Mouse (Mus musculus): ENCODE results near the gene Trp73.
A peak's percentile ranks its signal among the peaks of the same experiment; 100 is the strongest.

Gene Trp73

GRCm38 (mm10) chr4:154141009-154141867, 1.2 kb upstream of the Trp73 start:
- no peak for DNase-seq

DNA sequence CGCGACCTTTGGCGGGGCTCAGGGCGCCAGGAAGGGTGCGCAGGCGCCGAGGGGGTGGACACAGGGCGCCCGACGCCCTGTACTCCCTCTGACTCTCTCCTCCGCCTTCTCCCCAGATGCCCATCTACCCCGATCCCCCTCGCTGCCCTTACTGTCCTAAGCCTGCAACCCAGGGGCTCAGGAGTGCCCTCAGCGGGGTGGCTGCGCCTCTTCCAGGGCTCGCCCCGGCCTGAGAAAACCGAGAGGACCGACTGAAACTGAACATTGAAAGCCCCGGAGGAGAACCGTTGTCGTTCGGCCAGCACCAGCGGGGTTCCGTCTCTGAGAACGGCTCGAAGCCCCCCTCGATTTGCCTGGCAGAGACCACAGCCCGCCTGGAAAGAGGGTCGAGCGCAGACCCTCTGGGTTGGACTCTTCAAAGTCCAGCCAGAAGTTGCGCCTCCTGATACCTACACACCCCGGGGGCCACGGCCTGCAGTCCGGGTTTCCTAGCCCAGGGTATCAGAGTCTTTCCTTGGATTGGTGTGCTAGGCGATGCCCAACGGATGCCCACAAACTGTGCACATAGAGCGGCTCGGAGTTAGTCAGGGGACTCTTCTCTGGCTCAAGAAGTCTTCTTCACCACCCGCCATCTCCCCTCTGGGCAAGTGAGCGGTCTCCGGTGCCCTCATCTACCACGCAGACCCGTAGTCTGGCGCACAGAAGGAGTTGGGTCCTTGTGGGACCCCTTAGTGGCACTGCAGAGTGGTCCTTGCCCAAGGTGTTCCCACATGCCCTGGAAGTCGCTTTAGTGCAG, 403 bp upstream of the Trp73 start:
- DNase-seq = no peak

DNA sequence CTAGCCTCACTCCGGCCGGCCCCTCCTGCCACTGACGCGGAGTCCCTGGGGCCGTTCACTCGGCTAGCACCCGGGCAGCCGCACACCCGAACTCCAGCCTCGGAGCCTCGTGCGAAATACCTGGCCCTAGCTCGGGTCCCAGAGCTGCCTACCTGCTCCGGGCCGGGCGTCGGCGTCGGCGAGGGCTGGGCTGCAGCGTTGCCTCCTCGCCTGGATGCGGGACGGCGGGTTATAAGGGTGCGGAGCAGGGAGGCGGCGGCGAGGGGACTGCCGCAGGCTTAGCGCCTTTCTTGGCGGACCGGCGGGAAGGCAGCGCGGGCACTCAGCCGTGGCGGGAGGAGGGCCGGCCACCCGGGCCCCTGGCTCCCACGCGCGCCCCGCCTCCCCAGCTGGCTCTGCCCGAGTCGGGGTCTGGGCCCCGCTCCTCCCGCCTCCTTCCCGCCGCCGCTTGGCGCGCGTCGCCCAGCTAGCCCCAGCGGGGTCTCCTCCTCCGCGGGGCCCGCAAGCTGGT, 282 bp downstream of the Trp73 start:
- no peak for DNase-seq

DNA sequence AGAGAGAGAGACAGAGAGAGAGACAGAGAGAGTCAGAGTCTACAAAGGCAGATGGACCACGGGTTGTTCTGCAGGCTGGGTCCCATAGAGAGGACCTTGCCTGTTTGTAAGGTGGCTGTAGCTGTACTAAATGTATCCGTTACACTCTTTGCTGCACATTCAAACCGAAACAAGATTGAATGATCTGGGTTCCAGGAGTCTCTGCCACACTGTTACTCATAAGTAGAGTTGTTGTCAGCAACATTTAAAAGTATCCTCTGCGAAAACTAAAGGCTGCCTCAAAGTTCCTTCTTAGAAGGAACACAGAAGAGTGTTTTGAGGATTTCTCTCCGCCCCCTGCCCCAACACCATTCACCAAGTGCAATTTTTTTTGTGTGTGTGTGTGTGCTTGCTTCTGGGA, 2.9 kb downstream of the Trp73 start:
- DNase-seq = no peak

GRCm38 (mm10) chr4:154134803-154135202, 5.2 kb downstream of the Trp73 start:
- DNase-seq = no peak

- no peak for DNase-seq
Observed at GRCm38 (mm10) chr4:154131894-154132293, 8.1 kb downstream of the Trp73 start.

GRCm38 (mm10) chr4:154129950-154130349, 10.1 kb downstream of the Trp73 start:
- DNase-seq = no peak

DNA sequence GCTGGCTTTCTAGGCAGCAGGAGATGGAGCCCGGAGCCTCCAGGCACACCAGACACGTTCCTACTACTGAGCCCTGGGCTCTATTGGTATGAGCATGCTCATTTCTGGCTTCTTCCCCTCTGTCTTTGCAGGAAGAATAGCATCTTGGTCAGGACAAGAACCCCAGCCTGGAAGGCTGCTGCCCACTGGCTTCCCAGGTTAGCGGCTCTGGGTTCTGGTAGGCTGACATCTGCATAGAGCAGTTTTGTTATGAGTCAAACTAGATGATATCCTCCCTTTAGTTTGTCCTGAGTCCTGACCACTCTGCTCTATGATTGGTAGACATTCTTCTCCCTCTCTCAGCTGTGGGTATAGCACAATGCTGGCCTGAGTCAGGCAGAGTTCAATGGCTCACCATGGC, 12.7 kb downstream of the Trp73 start:
- no peak for DNase-seq

- no peak for DNase-seq
Observed at GRCm38 (mm10) chr4:154125202-154125601, 14.8 kb downstream of the Trp73 start.

- no peak for DNase-seq
Observed at GRCm38 (mm10) chr4:154123553-154123952, 16.5 kb downstream of the Trp73 start.

- no peak for DNase-seq
Observed at GRCm38 (mm10) chr4:154122374-154122773, 17.6 kb downstream of the Trp73 start.

GRCm38 (mm10) chr4:154121800-154122199, 18.2 kb downstream of the Trp73 start:
- DNase-seq = no peak

DNA sequence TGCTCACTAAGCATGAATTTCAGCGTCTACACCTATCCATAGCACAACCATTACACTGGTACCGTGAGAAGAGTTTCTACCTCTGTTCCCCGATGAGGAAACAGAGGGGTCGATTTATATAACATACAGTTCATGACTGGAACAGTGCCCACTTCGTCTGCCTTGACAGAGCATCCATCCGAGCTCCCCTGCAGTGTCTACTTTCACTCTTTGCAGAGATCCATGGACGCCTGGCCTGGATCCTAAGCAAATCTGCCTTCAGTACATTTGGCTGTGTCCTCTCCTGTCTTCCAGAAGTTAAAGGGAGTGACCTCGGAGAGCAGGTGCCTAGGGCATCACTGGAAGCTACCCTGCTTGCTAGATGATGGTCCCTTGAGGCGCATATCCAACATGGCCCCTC, 20.8 kb downstream of the Trp73 start:
- no peak for DNase-seq

- DNase-seq = no peak
Observed at GRCm38 (mm10) chr4:154118782-154119181, 21.2 kb downstream of the Trp73 start.

DNA sequence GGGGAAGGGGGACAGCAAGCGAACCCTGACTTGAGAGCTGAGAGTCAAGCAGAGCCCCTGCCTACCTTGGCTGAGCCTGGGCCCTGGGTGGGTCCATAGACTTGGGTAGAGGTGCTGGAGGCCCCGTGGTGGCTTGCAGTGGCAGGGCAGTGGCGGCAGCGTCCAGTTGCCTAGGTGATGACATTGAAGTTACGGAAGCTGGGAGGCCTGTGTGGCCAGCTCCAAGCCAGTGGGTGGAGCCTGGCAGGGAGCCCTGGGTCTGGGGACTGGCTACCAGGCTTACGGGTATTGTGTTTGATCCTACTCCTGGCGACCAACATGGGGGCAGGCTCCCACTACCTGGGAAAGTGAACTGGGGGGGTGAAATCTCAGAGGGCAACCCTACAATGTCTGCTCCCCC, 23.6 kb downstream of the Trp73 start:
- no peak for DNase-seq

- no peak for DNase-seq
Observed at GRCm38 (mm10) chr4:154109850-154110243, 30.2 kb downstream of the Trp73 start.

DNA sequence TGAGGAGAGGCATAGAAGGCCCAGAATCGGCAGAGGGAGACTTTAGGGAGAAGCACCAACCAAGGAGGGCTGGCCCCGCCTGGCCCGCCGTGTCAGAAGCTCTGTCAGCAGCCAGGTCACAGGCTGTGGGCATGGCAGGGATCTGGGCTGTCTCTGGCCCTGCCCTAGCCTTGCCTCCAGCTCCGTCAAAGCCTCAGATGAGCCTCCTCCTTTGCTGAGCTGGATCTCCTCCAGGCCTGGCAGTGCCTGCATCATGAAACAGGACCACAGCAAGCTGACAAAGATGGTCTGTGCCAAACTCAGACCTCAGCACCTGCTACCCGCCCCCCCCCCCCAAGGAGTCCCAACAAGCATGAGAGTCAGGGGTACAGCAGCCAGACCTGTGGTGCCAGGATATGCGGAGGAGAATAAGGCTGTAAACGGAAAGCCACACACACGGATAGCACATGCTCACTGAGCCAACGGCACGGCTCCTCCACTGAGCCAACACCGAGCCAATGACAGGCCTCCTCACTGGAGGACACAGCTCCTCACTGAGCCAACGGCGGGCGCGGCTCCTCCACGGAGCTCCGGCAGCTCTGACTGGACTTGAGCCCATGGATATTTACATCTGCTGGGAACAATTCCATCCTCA, 30.7 kb downstream of the Trp73 start:
- peak; percentile 43 for DNase-seq

DNA sequence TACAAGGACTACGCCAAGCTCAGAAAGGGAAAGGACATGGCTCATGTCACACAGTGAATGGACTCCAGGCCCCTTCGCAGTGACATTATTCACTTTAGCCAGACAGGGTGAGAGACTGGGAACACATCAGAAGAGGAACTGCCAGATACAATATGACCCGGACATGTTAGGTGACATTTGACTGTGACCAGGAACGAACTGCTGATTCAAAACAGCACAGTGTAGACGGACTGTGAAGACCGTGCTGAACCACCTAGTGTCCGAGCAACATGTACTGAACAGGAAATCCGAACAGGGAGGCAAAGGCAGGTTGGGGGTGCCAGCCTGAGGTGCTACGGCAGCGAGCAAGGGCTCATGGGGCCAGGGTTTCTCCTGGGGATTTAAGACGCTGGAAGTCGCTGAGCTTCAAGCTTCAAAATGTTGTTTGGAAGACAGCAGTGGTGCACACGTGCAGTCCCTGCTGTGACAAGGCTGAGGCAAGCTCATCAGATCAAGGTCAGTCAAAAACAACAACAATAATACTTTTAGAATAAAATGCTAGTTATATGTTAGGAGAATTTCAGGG, 33.4 kb downstream of the Trp73 start:
- no peak for DNase-seq

DNA sequence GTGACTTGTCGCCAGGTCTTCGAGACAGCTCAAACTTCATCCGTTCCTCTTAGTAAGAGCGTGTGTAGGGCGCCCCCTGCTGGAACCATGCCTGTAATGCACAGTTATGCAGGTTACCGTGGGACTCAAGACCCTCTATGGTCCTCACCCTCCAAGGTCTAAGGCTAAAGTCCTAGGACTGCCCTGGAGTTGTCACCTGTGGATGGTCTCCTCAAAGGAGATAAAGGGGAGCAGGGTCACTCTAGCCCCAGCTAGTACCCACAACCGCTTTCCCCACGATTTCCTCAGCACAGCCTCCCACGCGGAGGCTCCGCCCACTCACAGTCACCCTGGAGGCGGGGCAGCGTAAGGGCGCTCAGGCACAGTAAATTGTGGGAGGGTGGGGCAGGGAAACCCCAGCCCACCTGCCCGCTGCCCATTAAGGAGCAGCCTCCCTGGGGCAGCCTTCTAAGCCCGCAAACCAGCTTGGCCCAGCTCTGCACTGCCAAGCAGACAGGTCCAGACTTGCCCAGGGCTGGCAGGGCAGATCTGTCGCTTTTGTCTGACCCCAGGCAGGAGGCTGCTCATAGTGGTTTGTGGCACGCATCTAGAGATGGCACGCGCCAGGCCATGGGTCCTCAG, 34.5 kb downstream of the Trp73 start:
- peak; percentile 74 for DNase-seq

- no peak for DNase-seq
Observed at GRCm38 (mm10) chr4:154103912-154104311, 36.1 kb downstream of the Trp73 start.

- DNase-seq = no peak
Observed at GRCm38 (mm10) chr4:154103386-154103785, 36.6 kb downstream of the Trp73 start.

- no peak for DNase-seq
Observed at GRCm38 (mm10) chr4:154099361-154099760, 40.6 kb downstream of the Trp73 start.

DNA sequence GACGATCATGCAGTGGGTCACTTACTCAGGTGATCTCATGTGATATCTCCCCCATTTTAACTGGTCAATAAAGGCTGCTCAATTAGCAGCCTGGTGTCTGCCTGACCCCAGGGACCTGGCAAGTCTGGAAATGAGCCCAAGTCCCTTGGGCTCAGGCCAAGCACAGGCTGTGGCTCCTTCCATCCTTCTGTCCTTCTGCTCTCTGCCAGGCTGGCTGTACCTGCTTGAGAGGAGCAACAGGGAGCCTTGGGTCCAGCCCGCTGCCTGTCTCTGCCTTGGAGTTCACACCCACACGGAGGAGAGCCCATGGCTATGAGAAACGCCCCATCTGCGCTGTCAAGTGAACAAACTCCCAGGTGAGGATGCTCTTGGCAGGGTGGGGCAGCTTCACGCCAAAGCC, 43.9 kb downstream of the Trp73 start:
- DNase-seq = no peak

Measured in right cerebral cortex, postnatal 14 days (tissue).